Mouse (Mus musculus): ENCODE results near the gene Dchs2.

Gene Dchs2

DNA sequence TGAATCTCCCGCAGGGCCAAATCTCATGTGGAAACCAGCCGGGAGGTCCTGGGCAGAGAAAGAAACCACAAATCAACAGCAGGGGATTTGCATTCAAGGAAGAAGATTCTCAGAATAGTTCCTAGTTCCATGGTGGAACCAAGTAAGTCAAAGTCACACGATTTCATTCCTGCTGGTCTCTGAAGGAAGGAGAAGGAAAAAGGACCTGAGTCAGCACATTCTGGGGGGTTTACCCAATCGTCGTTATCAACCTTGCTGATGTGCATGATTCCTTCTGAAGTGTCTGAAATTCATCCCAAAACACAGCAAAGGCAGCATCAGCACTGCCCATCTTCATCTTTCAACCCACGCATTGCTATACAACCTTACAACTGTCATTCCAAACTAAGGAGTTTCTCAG lies 249.1 kb downstream of the Dchs2 start:
- intact Hi-C loops (cut with DNase I), result no loop called here
